Mouse (Mus musculus): ENCODE measurements around the gene Htr2a. TPM values are rescaled to one million over a fixed set of nuclear protein-coding genes. Genes with fewer than 3 reads are reported as not detected.

The Htr2a gene
- 10 to 100 TPM; 22.6 to 25.6 TPM for total RNA-seq (2021)
- long read RNA-seq, experiment 1, full-length matches to known transcripts = 9 of 10 reads
- long read RNA-seq, experiment 1, partial matches to known transcripts = 0 of 10 reads
- long read RNA-seq, experiment 1, other reads (novel, unspliced or antisense) = 1 of 10 reads
- long read RNA-seq, experiment 2, full-length matches to known transcripts = 4 of 11 reads
- long read RNA-seq, experiment 2, partial matches to known transcripts = 4 of 11 reads
- long read RNA-seq, experiment 2, other reads (novel, unspliced or antisense) = 3 of 11 reads

- peak in 1 of 2 experiments; percentile 36 for DNase-seq (ENCODE audit: low spot score in 2 of 2)
Measured at GRCm38 (mm10) chr14:74640819-74641381, at the start of gene Htr2a. Gene Htr2a, plus strand, starts transcription at chr14:74640840.

- DNase-seq (ENCODE audit: low spot score in 2 of 2) = peak in 1 of 2 experiments; percentile 15
Measured at GRCm38 (mm10) chr14:74601333-74602087, 39.1 kb upstream of the Htr2a start.

GRCm38 (mm10) chr14:74602543-74602942 is 38.1 kb upstream of the Htr2a start:
- peak; percentile 53 to 74 for DNase-seq (ENCODE audit: low spot score in 2 of 2)

- no peak for DNase-seq (ENCODE audit: low spot score in 2 of 2)
Measured at GRCm38 (mm10) chr14:74603131-74603766, 37.4 kb upstream of the Htr2a start.

- no peak for DNase-seq (ENCODE audit: low spot score in 2 of 2)
Measured at GRCm38 (mm10) chr14:74611326-74611725, 29.3 kb upstream of the Htr2a start.

- DNase-seq (ENCODE audit: low spot score in 2 of 2) = no peak
Measured at GRCm38 (mm10) chr14:74618858-74619257, 21.8 kb upstream of the Htr2a start.

GRCm38 (mm10) chr14:74638071-74638470 is 2.6 kb upstream of the Htr2a start:
- DNase-seq (ENCODE audit: low spot score in 2 of 2) = no peak

- DNase-seq (ENCODE audit: low spot score in 2 of 2) = peak in 1 of 2 experiments; percentile 36
Measured at GRCm38 (mm10) chr14:74641668-74642230, 1.1 kb downstream of the Htr2a start.

GRCm38 (mm10) chr14:74643296-74643695 is 2.7 kb downstream of the Htr2a start:
- peak; percentile 90 to 92 for DNase-seq (ENCODE audit: low spot score in 2 of 2)

- DNase-seq (ENCODE audit: low spot score in 2 of 2) = no peak
Measured at GRCm38 (mm10) chr14:74646107-74646793, 5.6 kb downstream of the Htr2a start.

GRCm38 (mm10) chr14:74650001-74650400 is 9.4 kb downstream of the Htr2a start:
- no peak for DNase-seq (ENCODE audit: low spot score in 2 of 2)

GRCm38 (mm10) chr14:74651678-74652077 is 11.0 kb downstream of the Htr2a start:
- DNase-seq (ENCODE audit: low spot score in 2 of 2) = no peak

GRCm38 (mm10) chr14:74657227-74657626 is 16.6 kb downstream of the Htr2a start:
- no peak for DNase-seq (ENCODE audit: low spot score in 2 of 2)

GRCm38 (mm10) chr14:74659411-74659841 is 18.8 kb downstream of the Htr2a start:
- DNase-seq (ENCODE audit: low spot score in 2 of 2) = peak in 1 of 2 experiments; percentile 44

GRCm38 (mm10) chr14:74672137-74673019 is 31.7 kb downstream of the Htr2a start:
- DNase-seq (ENCODE audit: low spot score in 2 of 2) = no peak

- no peak for DNase-seq (ENCODE audit: low spot score in 2 of 2)
Measured at GRCm38 (mm10) chr14:74673020-74673350, 32.3 kb downstream of the Htr2a start.

GRCm38 (mm10) chr14:74673584-74673983 is 32.9 kb downstream of the Htr2a start:
- no peak for DNase-seq (ENCODE audit: low spot score in 2 of 2)

- no peak for DNase-seq (ENCODE audit: low spot score in 2 of 2)
Measured at GRCm38 (mm10) chr14:74679841-74680240, 39.2 kb downstream of the Htr2a start.

- DNase-seq (ENCODE audit: low spot score in 2 of 2) = no peak
Measured at GRCm38 (mm10) chr14:74684298-74684978, 43.8 kb downstream of the Htr2a start.

Data from left cerebral cortex, adult 18-20 months (tissue).